Mouse (Mus musculus): Measurements from ENCODE around the gene Kndc1. TPM values are rescaled to one million over a fixed set of nuclear protein-coding genes. Genes with fewer than 3 reads are reported as not detected.

Gene Kndc1
- polyA plus RNA-seq, 2 experiments = 0.01 TPM; not detected in 1

DNA sequence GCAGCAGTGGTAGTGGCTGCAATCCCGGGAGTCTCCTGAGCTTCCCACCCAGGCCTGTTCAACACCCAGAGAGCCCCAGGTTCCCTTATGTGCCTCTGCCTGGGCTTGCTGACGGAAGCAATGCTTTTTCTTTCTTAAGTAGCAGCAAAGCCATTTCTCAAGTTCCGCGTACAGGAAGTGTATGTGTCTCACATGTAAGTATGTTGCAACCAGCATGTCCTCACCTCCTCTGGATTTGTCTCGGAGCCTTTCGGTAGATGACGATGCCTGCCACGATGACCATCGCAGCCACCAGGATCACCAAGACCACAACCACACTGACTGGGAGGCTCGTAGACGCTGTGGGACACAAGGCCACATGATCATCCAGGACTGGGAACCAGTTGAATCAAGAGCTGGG, 90.0 kb downstream of the Kndc1 start:
- no peak overlapping the region for H3K9ac ChIP-seq (replicated peaks)
- 73% methylated on average over 11 of the region's 11 CpGs for WGBS (ENCODE audit: insufficient replicate concordance)
- H3K27ac ChIP-seq = no peak overlapping the region

DNA sequence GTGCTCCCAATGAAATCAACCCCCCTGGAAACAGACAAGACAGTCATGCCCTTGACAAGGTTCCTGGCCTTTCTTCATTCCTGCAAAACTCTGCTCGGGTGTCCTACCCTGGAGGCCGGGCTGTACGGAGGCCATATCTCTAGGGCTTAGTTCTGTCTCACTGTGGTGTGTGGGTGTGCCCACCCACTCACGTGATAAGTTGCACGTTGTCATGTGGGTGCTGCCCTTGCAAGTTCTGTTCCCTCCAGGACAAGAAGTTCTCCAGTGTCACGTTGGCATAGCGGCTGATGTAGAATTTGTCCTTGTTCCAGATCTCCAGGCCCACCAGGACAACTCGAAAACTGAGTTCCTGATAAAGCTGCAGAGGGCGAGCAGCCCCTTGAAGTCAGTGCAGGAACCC, 93.8 kb downstream of the Kndc1 start:
- no peak for DNase-seq (ENCODE audit: low read depth in 3 of 3, low spot score in 3 of 3)
- no peak overlapping the region for H3K4me2 ChIP-seq (ENCODE audit: low read depth)
- no peaks in the 10 kb centered on the region for H3K36me3 ChIP-seq (replicated peaks; ENCODE audit: control insufficient read depth, insufficient read depth, low read depth)
- H3K27ac ChIP-seq = no peak overlapping the region
- no peaks in the 10 kb centered on the region for H3K27me3 ChIP-seq (ENCODE audit: control insufficient read depth, insufficient read depth, low read length)
- no peaks in the 10 kb centered on the region for H3K4me1 ChIP-seq (replicated peaks; ENCODE audit: control insufficient read depth in 2 of 2, insufficient read depth in 2 of 2, low read length in 1 of 2)
- H3K4me3 ChIP-seq (ENCODE audit: insufficient read depth in 1 of 2, low read depth in 2 of 2, low read length in 2 of 2) = no peak overlapping the region
- no peak for ATAC-seq (ENCODE audit: insufficient read depth)
- no peak overlapping the region for H3K9ac ChIP-seq (replicated peaks)
- WGBS (ENCODE audit: insufficient replicate concordance) = 52% methylated on average over 9 of the region's 9 CpGs
- TF ChIP-seq EP300 (IDR thresholded peaks at IDR 0.05; ENCODE audit: low read depth) (no peak), CTCF (IDR thresholded peaks at IDR 0.05; ENCODE audit: low read depth) (no peak)
- H3K9me3 ChIP-seq (ENCODE audit: control insufficient read depth, low read length) = no peaks in the 10 kb centered on the region

More for the DNA sequence above, 90.0 kb downstream of the Kndc1 start:
- TF ChIP-seq EP300 (IDR thresholded peaks at IDR 0.05; ENCODE audit: low read depth) = no peak
- H3K27me3 ChIP-seq (ENCODE audit: control insufficient read depth, insufficient read depth, low read length) = no peaks in the 10 kb centered on the region; the same call in 1 of the 2 replicates
- no peak overlapping the region for H3K4me2 ChIP-seq (ENCODE audit: low read depth)
- peak in 1 of 3 experiments; percentile 20 for DNase-seq (ENCODE audit: low read depth in 3 of 3, low spot score in 3 of 3)
- no peaks in the 10 kb centered on the region for H3K9me3 ChIP-seq (ENCODE audit: control insufficient read depth, low read length)
- no peaks in the 10 kb centered on the region for H3K36me3 ChIP-seq (replicated peaks; ENCODE audit: control insufficient read depth, insufficient read depth, low read depth)
- no peak overlapping the region for H3K4me3 ChIP-seq (ENCODE audit: insufficient read depth in 1 of 2, low read depth in 2 of 2, low read length in 2 of 2)
- no peaks in the 10 kb centered on the region for H3K4me1 ChIP-seq (replicated peaks; ENCODE audit: control insufficient read depth in 2 of 2, insufficient read depth in 2 of 2, low read length in 1 of 2)
- ATAC-seq (ENCODE audit: insufficient read depth) = no peak

DNA sequence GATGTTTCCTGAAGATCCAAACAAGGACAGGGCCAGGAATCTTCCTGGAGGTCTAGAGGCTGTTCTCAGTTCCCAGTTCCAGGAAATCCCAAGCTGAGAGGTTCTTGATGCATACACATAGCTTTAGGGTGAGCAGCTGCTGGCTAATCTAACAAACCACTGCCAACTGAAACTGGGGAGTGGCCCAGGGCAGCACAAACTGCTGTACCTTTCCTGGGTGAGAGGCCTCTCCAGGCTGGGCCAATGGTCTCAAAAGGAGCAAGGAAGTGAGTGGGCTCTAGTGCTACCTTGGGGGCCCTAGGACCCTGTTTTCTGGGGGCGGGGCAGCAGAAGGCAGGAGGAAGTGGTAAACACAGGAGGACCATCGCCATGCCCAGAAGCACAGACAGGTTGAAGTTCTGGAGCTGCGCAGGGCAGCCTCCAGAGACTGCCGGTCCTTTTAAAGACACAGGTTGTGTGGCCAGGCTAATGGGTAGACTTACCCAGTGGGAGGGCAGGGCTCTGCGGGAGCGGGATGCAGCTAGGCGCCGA, 96.4 kb downstream of the Kndc1 start:
- no peak for ATAC-seq (ENCODE audit: insufficient read depth)
- TF ChIP-seq CTCF (IDR thresholded peaks at IDR 0.05; ENCODE audit: low read depth) (no peak), EP300 (IDR thresholded peaks at IDR 0.05; ENCODE audit: low read depth) (no peak)
- H3K4me3 ChIP-seq (ENCODE audit: insufficient read depth in 1 of 2, low read depth in 2 of 2, low read length in 2 of 2) = no peak overlapping the region
- DNase-seq (ENCODE audit: low read depth in 3 of 3, low spot score in 3 of 3) = no peak
- H3K4me1 ChIP-seq (replicated peaks; ENCODE audit: control insufficient read depth in 2 of 2, insufficient read depth in 2 of 2, low read length in 1 of 2) = no peaks in the 10 kb centered on the region
- no peak overlapping the region for H3K27ac ChIP-seq
- no peak overlapping the region for H3K4me2 ChIP-seq (ENCODE audit: low read depth)
- WGBS (ENCODE audit: insufficient replicate concordance) = 58% methylated on average over 8 of the region's 8 CpGs
- H3K27me3 ChIP-seq (ENCODE audit: control insufficient read depth, insufficient read depth, low read length) = no peaks in the 10 kb centered on the region
- peaks cover 3% of the 10 kb centered on the region; the same call in 1 of the 2 replicates for H3K36me3 ChIP-seq (replicated peaks; ENCODE audit: control insufficient read depth, insufficient read depth, low read depth)
- H3K9me3 ChIP-seq (ENCODE audit: control insufficient read depth, low read length) = no peaks in the 10 kb centered on the region
- no peak overlapping the region for H3K9ac ChIP-seq (replicated peaks)

MicroRNA genes within 50 kb of the gene (microRNA counts, 519-probe panel; counts per million panel counts)
- 69.9 counts per million for microRNA mmu-miR-202-3p
- 69.9 counts per million for microRNA mmu-miR-202-5p

Small RNA genes within 50 kb of the gene (microRNA-seq; reads per million reads assigned to microRNA genes)
- not detected for gene Mir202
- gene Mir7062 = not detected
- gene mmu-mir-7686 = not detected

Other genes with a start within 250 kb of the Kndc1 start
- 0.01 TPM in 1 of 2 replicates, not detected in the other for gene Cfap46, start 210.9 kb upstream of the Kndc1 start, polyA plus RNA-seq (2012; rRNA removed)
- gene Cfap46, start 210.9 kb upstream of the Kndc1 start, polyA plus RNA-seq (2014; fragmentation: Nextera tagmentation; extraction: Ambion mirVana) = not detected in 2 replicates
- not detected in 2 replicates for gene Adgra1, start 60.5 kb upstream of the Kndc1 start, polyA plus RNA-seq (2012; rRNA removed)
- gene Adgra1, start 60.5 kb upstream of the Kndc1 start, polyA plus RNA-seq (2014; fragmentation: Nextera tagmentation; extraction: Ambion mirVana) = not detected in 2 replicates
- not detected in 2 replicates for gene Utf1, start 49.1 kb downstream of the Kndc1 start, polyA plus RNA-seq (2012; rRNA removed)
- gene Utf1, start 49.1 kb downstream of the Kndc1 start, polyA plus RNA-seq (2014; fragmentation: Nextera tagmentation; extraction: Ambion mirVana) = not detected in 2 replicates
- 0.04 TPM in 1 of 2 replicates, not detected in the other for gene 6430531B16Rik, start 84.1 kb downstream of the Kndc1 start, polyA plus RNA-seq (2012; rRNA removed)
- gene 6430531B16Rik, start 84.1 kb downstream of the Kndc1 start, polyA plus RNA-seq (2014; fragmentation: Nextera tagmentation; extraction: Ambion mirVana) = not detected in 2 replicates
- gene Adam8, start 97.9 kb downstream of the Kndc1 start, polyA plus RNA-seq (2012; rRNA removed) = 0.83 and 0.98 TPM in 2 replicates
- gene Adam8, start 97.9 kb downstream of the Kndc1 start, polyA plus RNA-seq (2014; fragmentation: Nextera tagmentation; extraction: Ambion mirVana) = 0.34 and 0.46 TPM in 2 replicates
- 19.8 and 25.6 TPM in 2 replicates for gene Zfp511, start 141.7 kb downstream of the Kndc1 start, polyA plus RNA-seq (2012; rRNA removed)
- 16.9 and 20.0 TPM in 2 replicates for gene Zfp511, start 141.7 kb downstream of the Kndc1 start, polyA plus RNA-seq (2014; fragmentation: Nextera tagmentation; extraction: Ambion mirVana)
- 17.4 and 19.3 TPM in 2 replicates for gene Tubgcp2, start 142.0 kb downstream of the Kndc1 start, polyA plus RNA-seq (2012; rRNA removed)
- 21.6 and 25.3 TPM in 2 replicates for gene Tubgcp2, start 142.0 kb downstream of the Kndc1 start, polyA plus RNA-seq (2014; fragmentation: Nextera tagmentation; extraction: Ambion mirVana)
- gene Msx3, start 154.4 kb downstream of the Kndc1 start, polyA plus RNA-seq (2012; rRNA removed) = not detected in 2 replicates
- gene Msx3, start 154.4 kb downstream of the Kndc1 start, polyA plus RNA-seq (2014; fragmentation: Nextera tagmentation; extraction: Ambion mirVana) = not detected in 2 replicates
- gene Caly, start 187.9 kb downstream of the Kndc1 start, polyA plus RNA-seq (2012; rRNA removed) = 0.19 TPM in 1 of 2 replicates, not detected in the other
- not detected in 2 replicates for gene Caly, start 187.9 kb downstream of the Kndc1 start, polyA plus RNA-seq (2014; fragmentation: Nextera tagmentation; extraction: Ambion mirVana)
- 0.87 TPM in 1 of 2 replicates, not detected in the other for gene Prap1, start 198.7 kb downstream of the Kndc1 start, polyA plus RNA-seq (2012; rRNA removed)
- gene Prap1, start 198.7 kb downstream of the Kndc1 start, polyA plus RNA-seq (2014; fragmentation: Nextera tagmentation; extraction: Ambion mirVana) = not detected in 2 replicates
- gene Fuom, start 207.7 kb downstream of the Kndc1 start, polyA plus RNA-seq (2012; rRNA removed) = 6.3 and 6.7 TPM in 2 replicates
- gene Fuom, start 207.7 kb downstream of the Kndc1 start, polyA plus RNA-seq (2014; fragmentation: Nextera tagmentation; extraction: Ambion mirVana) = 7.7 and 9.2 TPM in 2 replicates
- gene Paox, start 221.1 kb downstream of the Kndc1 start, polyA plus RNA-seq (2012; rRNA removed) = 4.2 and 5.4 TPM in 2 replicates
- gene Paox, start 221.1 kb downstream of the Kndc1 start, polyA plus RNA-seq (2014; fragmentation: Nextera tagmentation; extraction: Ambion mirVana) = 10.4 and 10.5 TPM in 2 replicates
- 36.5 and 45.7 TPM in 2 replicates for gene Echs1, start 221.8 kb downstream of the Kndc1 start, polyA plus RNA-seq (2012; rRNA removed)
- gene Echs1, start 221.8 kb downstream of the Kndc1 start, polyA plus RNA-seq (2014; fragmentation: Nextera tagmentation; extraction: Ambion mirVana) = 97.2 and 99.0 TPM in 2 replicates
- 10.1 and 14.6 TPM in 2 replicates for gene Mtg1, start 242.9 kb downstream of the Kndc1 start, polyA plus RNA-seq (2012; rRNA removed)
- 17.3 and 18.5 TPM in 2 replicates for gene Mtg1, start 242.9 kb downstream of the Kndc1 start, polyA plus RNA-seq (2014; fragmentation: Nextera tagmentation; extraction: Ambion mirVana)

Data from liver, embryonic 14.5 days (tissue).